Mouse (Mus musculus): Measurements from ENCODE around the gene Cfap61.

GRCm38 (mm10) chr2:145949475-145950068 is 15.0 kb downstream of the Cfap61 start:
- TF ChIP-seq CTCF (IDR thresholded peaks at IDR 0.05; ENCODE audit: low read depth) (no peak), EP300 (IDR thresholded peaks at IDR 0.05; ENCODE audit: low read depth) (no peak)
